8 mouse cellular contexts compared by ENCODE assay signal in genomic region chr13:89741116-89741551, GRCm38 (mm10). TPM values are rescaled to one million over a fixed set of nuclear protein-coding genes. Genes with fewer than 3 reads are reported as not detected.
DNase-seq lines count a peak whose midpoint lies in the region; ATAC-seq and TF ChIP-seq lines count a peak whose summit lies in the region.

No protein-coding gene starts in this region.

- no peaks in the 10 kb centered on the region for H3K36me3 ChIP-seq in ES-E14 (ENCODE audit: control insufficient read depth, insufficient read depth, low read length, poor library complexity, severe bottlenecking)
- no peaks in the 10 kb centered on the region for H3K36me3 ChIP-seq in embryonic facial prominence, embryonic 13.5 days
- H3K36me3 ChIP-seq in liver, embryonic 11.5 days (ENCODE audit: control insufficient read depth, insufficient read depth, low read length), result no peaks in the 10 kb centered on the region
- H3K36me3 ChIP-seq in neural tube, embryonic 11.5 days (ENCODE audit: control insufficient read depth, insufficient read depth, low read length), result no peaks in the 10 kb centered on the region

- H3K4me2 ChIP-seq in embryonic facial prominence, embryonic 13.5 days, result peak overlapping the region; percentile 83
- peak overlapping the region; percentile 94 for H3K4me2 ChIP-seq in liver, embryonic 11.5 days
- peak overlapping the region; percentile 90 for H3K4me2 ChIP-seq in neural tube, embryonic 11.5 days (ENCODE audit: low read depth)

- WGBS in embryonic facial prominence, embryonic 13.5 days, result under 1% methylated on average over 14 of the region's 14 CpGs
- under 1% methylated on average over 14 of the region's 14 CpGs for WGBS in liver, embryonic 11.5 days
- WGBS in neural tube, embryonic 11.5 days, result under 1% methylated on average over 14 of the region's 14 CpGs

- H3K27ac ChIP-seq in ES-E14 (ENCODE audit: insufficient read depth, low read depth, low read length, poor library complexity, severe bottlenecking), result no peak overlapping the region
- H3K27ac ChIP-seq in embryonic facial prominence, embryonic 13.5 days, result peak overlapping the region; percentile 96
- H3K27ac ChIP-seq in liver, embryonic 11.5 days (ENCODE audit: low read depth, low read length), result peak overlapping the region; percentile 4; the same call in 1 of the 2 replicates
- peak overlapping the region; percentile 78 for H3K27ac ChIP-seq in neural tube, embryonic 11.5 days (ENCODE audit: low read depth, low read length)

- H3K27me3 ChIP-seq in embryonic facial prominence, embryonic 13.5 days, result no peaks in the 10 kb centered on the region
- H3K27me3 ChIP-seq in liver, embryonic 11.5 days (replicated peaks; ENCODE audit: control insufficient read depth, insufficient read depth, low read length), result peaks cover 31% of the 10 kb centered on the region
- H3K27me3 ChIP-seq in neural tube, embryonic 11.5 days (ENCODE audit: control insufficient read depth, insufficient read depth, low read length), result no peaks in the 10 kb centered on the region

- H3K4me1 ChIP-seq in ES-E14 (ENCODE audit: control insufficient read depth in 2 of 2, insufficient read depth in 2 of 2, low read length in 2 of 2, poor library complexity in 1 of 2), result peaks cover 0 to 4% of the 10 kb centered on the region in 2 experiments; a peak in 2 of 4 replicates
- peaks cover 13% of the 10 kb centered on the region; the same call in 1 of the 2 replicates for H3K4me1 ChIP-seq in embryonic facial prominence, embryonic 13.5 days
- H3K4me1 ChIP-seq in liver, embryonic 11.5 days (replicated peaks; ENCODE audit: control insufficient read depth, insufficient read depth, low read length), result peaks cover 5% of the 10 kb centered on the region; the same call in 1 of the 2 replicates
- peaks cover 3% of the 10 kb centered on the region for H3K4me1 ChIP-seq in neural tube, embryonic 11.5 days (ENCODE audit: control insufficient read depth, insufficient read depth, low read length)

- peak overlapping the region; percentile 81 to 82 for H3K4me3 ChIP-seq in ES-E14 (ENCODE audit: insufficient read depth in 1 of 2, low read depth in 1 of 2, low read length in 2 of 2, poor library complexity in 1 of 2, severe bottlenecking in 1 of 2)
- H3K4me3 ChIP-seq in embryonic facial prominence, embryonic 13.5 days, result peak overlapping the region; percentile 70
- H3K4me3 ChIP-seq in liver, embryonic 11.5 days (ENCODE audit: low read depth, low read length), result peak overlapping the region; percentile 63
- peak overlapping the region; percentile 64 for H3K4me3 ChIP-seq in neural tube, embryonic 11.5 days (ENCODE audit: low read depth, low read length)

- in situ Hi-C loops in ES-E14 (cut with MboI; ENCODE audit: low sequenced_read_pairs in 2 of 2, unreplicated experiment in 2 of 2), result no loop called here

- H3K9me3 ChIP-seq in ES-E14 (ENCODE audit: control insufficient read depth, insufficient read depth, low read depth, low read length), result no peaks in the 10 kb centered on the region
- no peaks in the 10 kb centered on the region for H3K9me3 ChIP-seq in embryonic facial prominence, embryonic 13.5 days
- H3K9me3 ChIP-seq in liver, embryonic 11.5 days (ENCODE audit: control insufficient read depth, low read length), result no peaks in the 10 kb centered on the region
- H3K9me3 ChIP-seq in neural tube, embryonic 11.5 days (ENCODE audit: control insufficient read depth, low read length), result no peaks in the 10 kb centered on the region

- DNase-seq in heart, adult 11 months, result peak; percentile 95
- no peak for DNase-seq in heart, adult 9 months (ENCODE audit: low spot score in 2 of 2)
- peak; percentile 39 for DNase-seq in ES-E14 (ENCODE audit: low read depth, low spot score)
- peak; percentile 52 to 64 for DNase-seq in heart, postnatal 10 days
- peak; percentile 60 for DNase-seq in liver, embryonic 11.5 days (ENCODE audit: low spot score)
- DNase-seq in neural tube, embryonic 11.5 days (ENCODE audit: low spot score), result peak; percentile 76
- DNase-seq in layer of hippocampus, postnatal 14 days (ENCODE audit: low spot score in 2 of 2), result no peak

- intact Hi-C loops in heart, postnatal 10 days (cut with DNase I), result loop anchor here (2.0 to 5.0 kb wide), 3 partner anchors 346 to 1096 kb away; partner anchors contain the start of genes Tmem167 and Xrcc4

- H3K9ac ChIP-seq in ES-E14 (ENCODE audit: insufficient read depth, low read depth, low read length, poor library complexity, severe bottlenecking), result peak overlapping the region; percentile 38; the same call in 1 of the 2 replicates
- H3K9ac ChIP-seq in embryonic facial prominence, embryonic 13.5 days, result peak overlapping the region; percentile 93
- peak overlapping the region; percentile 53 for H3K9ac ChIP-seq in liver, embryonic 11.5 days (ENCODE audit: low read depth, low read length)
- peak overlapping the region; percentile 84 for H3K9ac ChIP-seq in neural tube, embryonic 11.5 days (ENCODE audit: low read length)

- peak; percentile 53; the same call in 1 of the 2 replicates for ATAC-seq in embryonic facial prominence, embryonic 13.5 days (ENCODE audit: insufficient number of reproducible peaks, insufficient read depth, low FRiP score, low TSS enrichment, low read depth)
- no peak for ATAC-seq in liver, embryonic 11.5 days (replicated peaks; ENCODE audit: low FRiP score)
- peak; percentile 22 for ATAC-seq in neural tube, embryonic 11.5 days (ENCODE audit: insufficient read depth, low FRiP score, low TSS enrichment)

TF ChIP-seq in ES-E14, 5 proteins besides CTCF, POLR2A, EP300 and RAD21:
- TF ChIP-seq ZNF384 (IDR thresholded peaks at IDR 0.05; ENCODE audit: low read depth, low read length), result no peak
- no peak for TF ChIP-seq HCFC1 (IDR thresholded peaks at IDR 0.05; ENCODE audit: borderline replicate concordance, insufficient read depth, low read length)

RNA-seq across cellular contexts. Expression of gene Vcan, which starts 1.2 kb away (rescaled TPM):
- 27.3 and 27.6 TPM in 2 replicates for total RNA-seq in ES-E14 (2012; rRNA removed)
- 171 and 178 TPM in 2 replicates for polyA plus RNA-seq in embryonic facial prominence, embryonic 13.5 days (2015; fragmentation: Nextera tagmentation; extraction: Ambion mirVana)
- 10 to 100 TPM; 51.5 to 53.2 TPM for total RNA-seq in heart, postnatal 10 days (2021)
- polyA plus RNA-seq in liver, embryonic 11.5 days (2014; fragmentation: Nextera tagmentation; extraction: Ambion mirVana), result 13.9 and 18.2 TPM in 2 replicates
- 63.0 and 68.6 TPM in 2 replicates for polyA plus RNA-seq in neural tube, embryonic 11.5 days (2014; fragmentation: Nextera tagmentation; extraction: Ambion mirVana)
- 10 to 100 TPM; 34.6 to 39.0 TPM for total RNA-seq in layer of hippocampus, postnatal 14 days (2021)

Comparison
In these comparisons a context has a peak if more than half of its experiments do, and no peak if none do; other contexts are left out.
1. DNase-seq: peak in heart, adult 11 months (single experiment), ES-E14 (single experiment), heart, postnatal 10 days (2 of 2), liver, embryonic 11.5 days (single experiment) and neural tube, embryonic 11.5 days (single experiment); none in heart, adult 9 months (0 of 2) and layer of hippocampus, postnatal 14 days (0 of 2).
2. H3K9ac ChIP-seq: peak in every context shown above with its lines; median percentile 93 in embryonic facial prominence, embryonic 13.5 days; 84 in neural tube, embryonic 11.5 days; 53 in liver, embryonic 11.5 days; 38 in ES-E14.
3. Peak in every context shown above with its lines, with median percentiles within 50 percentile points of each other: H3K4me3 ChIP-seq and H3K4me2 ChIP-seq.